Mouse (Mus musculus) right cerebral cortex, postnatal 14 days (tissue): Measurements from ENCODE around the gene Ciao2b.
A peak's percentile ranks its signal among the peaks of the same experiment; 100 is the strongest.

Experiments used
- DNase-seq: peaks from one replicate; pipeline ENCODE4 v3.0.0; 2022

The Ciao2b gene

GRCm38 (mm10) chr8:104611613-104612012, 30.2 kb downstream of the Ciao2b start:
- DNase-seq: no peak

GRCm38 (mm10) chr8:104610185-104610766, 31.5 kb downstream of the Ciao2b start:
- DNase-seq: no peak

- DNase-seq: no peak
Observed at GRCm38 (mm10) chr8:104609222-104609621, 32.5 kb downstream of the Ciao2b start.

- no peak for DNase-seq
Observed at GRCm38 (mm10) chr8:104607944-104608343, 33.8 kb downstream of the Ciao2b start.

GRCm38 (mm10) chr8:104606329-104606728, 35.4 kb downstream of the Ciao2b start:
- DNase-seq: peak; percentile 28

GRCm38 (mm10) chr8:104603245-104603593, 38.5 kb downstream of the Ciao2b start:
- DNase-seq: no peak

- peak; percentile 81 for DNase-seq
Observed at GRCm38 (mm10) chr8:104602468-104603244, 39.1 kb downstream of the Ciao2b start.

GRCm38 (mm10) chr8:104601941-104602371, 39.8 kb downstream of the Ciao2b start:
- DNase-seq: no peak

GRCm38 (mm10) chr8:104601386-104601785, 40.4 kb downstream of the Ciao2b start:
- no peak for DNase-seq

GRCm38 (mm10) chr8:104598496-104598895, 43.3 kb downstream of the Ciao2b start:
- no peak for DNase-seq

- no peak for DNase-seq
Observed at GRCm38 (mm10) chr8:104597656-104598055, 44.1 kb downstream of the Ciao2b start.

- no peak for DNase-seq
Observed at GRCm38 (mm10) chr8:104595773-104596536, 45.8 kb downstream of the Ciao2b start.

GRCm38 (mm10) chr8:104594611-104595362, 47.0 kb downstream of the Ciao2b start:
- DNase-seq: no peak

GRCm38 (mm10) chr8:104593536-104594325, 48.0 kb downstream of the Ciao2b start:
- no peak for DNase-seq

GRCm38 (mm10) chr8:104592566-104592965, 49.2 kb downstream of the Ciao2b start:
- no peak for DNase-seq

GRCm38 (mm10) chr8:104591856-104592255, 49.9 kb downstream of the Ciao2b start:
- DNase-seq: no peak

- DNase-seq: peak; percentile 77
Observed at GRCm38 (mm10) chr8:104591133-104591834, 50.5 kb downstream of the Ciao2b start, which contains the start of gene Pdp2. Gene Pdp2, plus strand, starts transcription at chr8:104591451.

GRCm38 (mm10) chr8:104590284-104590683, 51.5 kb downstream of the Ciao2b start:
- DNase-seq: no peak
